Mouse (Mus musculus): ENCODE measurements around the gene Zbed5. TPM values are rescaled to one million over a fixed set of nuclear protein-coding genes. Genes with fewer than 3 reads are reported as not detected.
A peak's percentile ranks its signal among the peaks of the same experiment; 100 is the strongest.
"Not testable (repeated sequence)": the region's sequence is repeated elsewhere in the genome, so short reads cannot be mapped to it uniquely, and the experiment has no call there.

Gene Zbed5
- polyA plus RNA-seq, 1 experiment: 5.6 TPM

GRCm38 (mm10) chr5:129907775-129908174 lies 12.3 kb downstream of the Zbed5 start:
- no peak for TF ChIP-seq POLR2A (IDR thresholded peaks at IDR 0.05; ENCODE audit: extremely low read depth, insufficient read depth, low read length)
- no peak for TF ChIP-seq CTCF (IDR thresholded peaks at IDR 0.05; ENCODE audit: extremely low read depth, insufficient read depth, low read length)
- Histone ChIP-seq H3K4me1 (ENCODE audit: control insufficient read depth, insufficient read depth, low read length) (no peaks in the 10 kb centered on the region), H3K27ac (ENCODE audit: insufficient read depth, low read length) (no peak overlapping the region), H3K4me3 (ENCODE audit: insufficient read depth, low read length) (peak overlapping the region; percentile 78; the same call in 1 of the 2 replicates)

- no peak for TF ChIP-seq CTCF (IDR thresholded peaks at IDR 0.05; ENCODE audit: extremely low read depth, insufficient read depth, low read length)
- TF ChIP-seq POLR2A (IDR thresholded peaks at IDR 0.05; ENCODE audit: extremely low read depth, insufficient read depth, low read length): peak; percentile 70
- Histone ChIP-seq H3K4me1 (ENCODE audit: control insufficient read depth, insufficient read depth, low read length) (no peaks in the 10 kb centered on the region), H3K27ac (ENCODE audit: insufficient read depth, low read length) (peak within 1 kb of the TSS; percentile 78), H3K4me3 (ENCODE audit: insufficient read depth, low read length) (peak within 1 kb of the TSS; percentile 78)
Measured at GRCm38 (mm10) chr5:129908242-129908965, 12.9 kb downstream of the Zbed5 start, which contains the start of gene Nupr1l. Nupr1l (plus strand) TSS chr5:129908540.

- H3K27ac ChIP-seq (ENCODE audit: insufficient read depth, low read length): no peak overlapping the region
- TF ChIP-seq POLR2A (IDR thresholded peaks at IDR 0.05; ENCODE audit: extremely low read depth, insufficient read depth, low read length) (no peak), CTCF (IDR thresholded peaks at IDR 0.05; ENCODE audit: extremely low read depth, insufficient read depth, low read length) (no peak)
- no peaks in the 10 kb centered on the region for H3K4me1 ChIP-seq (ENCODE audit: control insufficient read depth, insufficient read depth, low read length)
- peak overlapping the region; percentile 78; the same call in 1 of the 2 replicates for H3K4me3 ChIP-seq (ENCODE audit: insufficient read depth, low read length)
Measured at GRCm38 (mm10) chr5:129909147-129909546, 13.6 kb downstream of the Zbed5 start.

GRCm38 (mm10) chr5:129909591-129909990 lies 14.1 kb downstream of the Zbed5 start:
- H3K27ac ChIP-seq (ENCODE audit: insufficient read depth, low read length): no peak overlapping the region
- no peak for TF ChIP-seq CTCF (IDR thresholded peaks at IDR 0.05; ENCODE audit: extremely low read depth, insufficient read depth, low read length)
- no peak for TF ChIP-seq POLR2A (IDR thresholded peaks at IDR 0.05; ENCODE audit: extremely low read depth, insufficient read depth, low read length)
- no peaks in the 10 kb centered on the region for H3K4me1 ChIP-seq (ENCODE audit: control insufficient read depth, insufficient read depth, low read length)
- H3K4me3 ChIP-seq (ENCODE audit: insufficient read depth, low read length): no peak overlapping the region

- no peak overlapping the region for H3K27ac ChIP-seq (ENCODE audit: insufficient read depth, low read length)
- H3K4me1 ChIP-seq (ENCODE audit: control insufficient read depth, insufficient read depth, low read length): no peaks in the 10 kb centered on the region
- H3K4me3 ChIP-seq (ENCODE audit: insufficient read depth, low read length): no peak overlapping the region
- TF ChIP-seq POLR2A (IDR thresholded peaks at IDR 0.05; ENCODE audit: extremely low read depth, insufficient read depth, low read length): no peak
- peak; percentile 39; the same call in 1 of the 2 replicates for TF ChIP-seq CTCF (IDR thresholded peaks at IDR 0.05; ENCODE audit: extremely low read depth, insufficient read depth, low read length)
Measured at GRCm38 (mm10) chr5:129914024-129914423, 18.5 kb downstream of the Zbed5 start.

GRCm38 (mm10) chr5:129915491-129915890 lies 20.0 kb downstream of the Zbed5 start:
- H3K4me3 ChIP-seq (ENCODE audit: insufficient read depth, low read length); H3K4me1 ChIP-seq (ENCODE audit: control insufficient read depth, insufficient read depth, low read length); H3K27ac ChIP-seq (ENCODE audit: insufficient read depth, low read length): not testable (repeated sequence)

- TF ChIP-seq CTCF (IDR thresholded peaks at IDR 0.05; ENCODE audit: extremely low read depth, insufficient read depth, low read length) (no peak), POLR2A (IDR thresholded peaks at IDR 0.05; ENCODE audit: extremely low read depth, insufficient read depth, low read length) (no peak)
Measured at GRCm38 (mm10) chr5:129918065-129918651, 22.6 kb downstream of the Zbed5 start.

GRCm38 (mm10) chr5:129918752-129919151 lies 23.2 kb downstream of the Zbed5 start:
- no peak overlapping the region for H3K27ac ChIP-seq (ENCODE audit: insufficient read depth, low read length)
- no peaks in the 10 kb centered on the region for H3K4me1 ChIP-seq (ENCODE audit: control insufficient read depth, insufficient read depth, low read length)
- no peak overlapping the region for H3K4me3 ChIP-seq (ENCODE audit: insufficient read depth, low read length)
- TF ChIP-seq POLR2A (IDR thresholded peaks at IDR 0.05; ENCODE audit: extremely low read depth, insufficient read depth, low read length): no peak
- TF ChIP-seq CTCF (IDR thresholded peaks at IDR 0.05; ENCODE audit: extremely low read depth, insufficient read depth, low read length): no peak

More at GRCm38 (mm10) chr5:129918065-129918651, 22.6 kb downstream of the Zbed5 start:
- Histone ChIP-seq H3K4me1 (ENCODE audit: control insufficient read depth, insufficient read depth, low read length) (no peaks in the 10 kb centered on the region), H3K4me3 (ENCODE audit: insufficient read depth, low read length) (no peak overlapping the region), H3K27ac (ENCODE audit: insufficient read depth, low read length) (no peak overlapping the region)

GRCm38 (mm10) chr5:129919320-129919719 lies 23.8 kb downstream of the Zbed5 start:
- Histone ChIP-seq H3K4me1 (ENCODE audit: control insufficient read depth, insufficient read depth, low read length) (no peaks in the 10 kb centered on the region), H3K27ac (ENCODE audit: insufficient read depth, low read length) (no peak overlapping the region), H3K4me3 (ENCODE audit: insufficient read depth, low read length) (no peak overlapping the region)
- no peak for TF ChIP-seq CTCF (IDR thresholded peaks at IDR 0.05; ENCODE audit: extremely low read depth, insufficient read depth, low read length)
- no peak for TF ChIP-seq POLR2A (IDR thresholded peaks at IDR 0.05; ENCODE audit: extremely low read depth, insufficient read depth, low read length)

- no peak overlapping the region for H3K4me3 ChIP-seq (ENCODE audit: insufficient read depth, low read length)
- no peak for TF ChIP-seq POLR2A (IDR thresholded peaks at IDR 0.05; ENCODE audit: extremely low read depth, insufficient read depth, low read length)
- no peak for TF ChIP-seq CTCF (IDR thresholded peaks at IDR 0.05; ENCODE audit: extremely low read depth, insufficient read depth, low read length)
- H3K4me1 ChIP-seq (ENCODE audit: control insufficient read depth, insufficient read depth, low read length): no peaks in the 10 kb centered on the region
- H3K27ac ChIP-seq (ENCODE audit: insufficient read depth, low read length): no peak overlapping the region
Measured at GRCm38 (mm10) chr5:129921972-129922371, 26.4 kb downstream of the Zbed5 start.

Measured in cortical plate, adult 2 months (tissue).